Mouse (Mus musculus) stomach, postnatal 0 days (tissue): ENCODE results near the gene Disp1. TPM values are rescaled to one million over a fixed set of nuclear protein-coding genes. Genes with fewer than 3 reads are reported as not detected.

Source experiments
- ATAC-seq: fragments of 200-750 bp; cut with Nextera tagmentation; 2 replicates; pipeline ENCODE4 v1.8.0; 2017; ENCODE audit not compliant: low FRiP score, low TSS enrichment
- DNase-seq: peaks from one replicate; pipeline ENCODE4 v3.0.0-alpha.2; 2016; ENCODE audit warnings: low spot score
- H3K27ac ChIP-seq: fragments of 300-500 bp; sonication (generic); replicated peaks from 2 replicates; pipeline ENCODE4 v1.5.1; 2014; ENCODE audit warnings: mild to moderate bottlenecking, control low read depth
- H3K27me3 ChIP-seq: fragments of 300-500 bp; sonication (generic); 2 replicates; pipeline ENCODE4 v1.6.1; 2014; ENCODE audit warnings: low read length; ENCODE audit not compliant: control insufficient read depth, insufficient read depth
- H3K36me3 ChIP-seq: fragments of 300-500 bp; sonication (generic); 2 replicates; pipeline ENCODE4 v1.6.1; 2014; ENCODE audit warnings: low read length, mixed read lengths; ENCODE audit not compliant: control insufficient read depth, insufficient read depth
- H3K4me1 ChIP-seq: fragments of 300-500 bp; sonication (generic); replicated peaks from 2 replicates; pipeline ENCODE4 v1.6.1; 2014; ENCODE audit warnings: antibody characterized with exemption; ENCODE audit not compliant: control insufficient read depth, insufficient read depth
- H3K4me2 ChIP-seq: fragments of 300-500 bp; sonication (generic); replicated peaks from 2 replicates; pipeline ENCODE4 v1.6.1; 2014; ENCODE audit warnings: low read depth, mild to moderate bottlenecking, control low read depth, moderate library complexity
- H3K4me3 ChIP-seq: fragments of 300-500 bp; sonication (generic); 2 replicates; pipeline ENCODE4 v1.5.1; 2014; ENCODE audit warnings: low read depth, low read length, control low read depth
- H3K9ac ChIP-seq: fragments of 300-500 bp; sonication (generic); 2 replicates; pipeline ENCODE4 v1.6.1; 2014; ENCODE audit warnings: mild to moderate bottlenecking, low read length, control low read depth, mixed read lengths
- H3K9me3 ChIP-seq: fragments of 300-500 bp; sonication (generic); 2 replicates; pipeline ENCODE4 v1.6.1; 2016; ENCODE audit warnings: low read length; ENCODE audit not compliant: control insufficient read depth
- CTCF ChIP-seq: IDR thresholded peaks from 2 replicates; pipeline ENCODE4 v1.5.1; 2016; ENCODE audit warnings: antibody characterized with exemption, low read depth, mild to moderate bottlenecking, moderate library complexity
- EP300 ChIP-seq: optimal IDR thresholded peaks from 2 replicates; pipeline ENCODE3; 2016; ENCODE audit warnings: antibody characterized with exemption
- WGBS: fragments of 180-500 bp; shearing (Covaris S2); extraction: QIAGEN DNeasy Blood & Tissue Kit; methylation state at CpG from one replicate; pipeline ENCODE4 v1.1.7; 2014; 5-methylcytosine and 5-hydroxymethylcytosine counted together
- polyA plus RNA-seq: library from polyadenylated mRNA; unstranded; fragments of >200 nt; fragmentation: Nextera tagmentation; extraction: Ambion mirVana; gene quantifications from 2 replicates; pipeline ENCODE4 v1.2.1, GENCODE M21; 2015

Disp1 gene
- polyA plus RNA-seq, 1 experiment from 2014 or later, result 5.9 TPM

DNA sequence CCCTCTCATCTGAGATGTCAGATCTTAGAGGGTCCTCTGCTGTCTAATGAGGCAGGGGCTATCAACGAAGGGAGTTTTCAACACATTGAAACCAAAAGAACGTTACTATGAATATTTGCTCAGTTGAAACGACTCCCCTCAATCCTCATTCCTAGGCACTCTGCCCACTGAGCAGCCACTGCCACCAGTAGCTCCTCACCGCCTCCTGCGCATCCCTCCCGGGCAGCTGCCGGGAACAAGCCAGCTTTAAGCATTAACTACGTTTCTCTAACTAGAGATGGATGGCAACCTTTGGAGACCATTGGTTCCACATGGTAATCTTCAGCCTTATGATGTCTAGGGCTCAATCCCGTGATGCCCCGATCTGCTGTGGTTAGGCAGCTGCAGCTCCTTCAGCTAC, 123.7 kb downstream of the Disp1 start:
- WGBS, result 90% methylated on average over 10 of the region's 10 CpGs

DNA sequence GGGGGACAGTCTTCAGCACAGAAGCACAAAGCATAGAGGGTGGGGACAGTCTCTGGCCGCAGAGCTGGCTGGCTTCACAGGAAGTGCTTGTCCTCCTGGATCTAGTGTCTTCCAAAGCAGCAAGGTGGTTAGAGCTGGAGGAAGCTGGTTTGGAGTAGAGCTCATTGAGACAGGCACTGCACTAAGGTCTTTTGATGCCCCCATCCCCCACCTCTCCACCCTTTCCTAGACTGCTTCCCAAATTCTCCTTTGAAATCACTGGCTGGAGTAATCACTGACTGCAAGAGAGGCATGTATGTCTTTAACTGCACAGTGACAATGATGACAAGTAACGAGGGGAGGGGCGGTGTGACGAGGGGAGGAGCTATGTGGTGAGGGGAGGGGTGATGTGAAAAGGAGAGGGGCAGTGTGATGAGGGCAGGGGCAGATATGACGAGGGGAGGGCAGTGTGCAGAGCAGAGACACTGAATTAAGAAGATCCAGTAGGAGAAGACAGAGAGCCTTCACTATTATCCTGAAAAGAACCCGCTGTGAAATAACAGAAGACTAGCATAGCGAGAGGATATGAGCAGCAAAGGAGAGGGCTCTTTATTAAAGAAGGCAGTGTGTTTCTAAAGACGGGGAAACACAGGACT, 125.8 kb downstream of the Disp1 start:
- DNase-seq (no peak), ATAC-seq (no peak)
- Histone ChIP-seq H3K4me1 (no peaks in the 10 kb centered on the region), H3K36me3 (peaks cover 2% of the 10 kb centered on the region; the same call in 1 of the 2 replicates), H3K27me3 (no peaks in the 10 kb centered on the region), H3K9ac (no peak overlapping the region), H3K4me3 (no peak overlapping the region), H3K9me3 (no peaks in the 10 kb centered on the region), H3K4me2 (no peak overlapping the region), H3K27ac (no peak overlapping the region)
- WGBS, result 81% methylated on average over 8 of the region's 8 CpGs
- TF ChIP-seq EP300 (no peak), CTCF (no peak)

More for the DNA sequence above, 123.7 kb downstream of the Disp1 start:
- no peak overlapping the region for H3K4me2 ChIP-seq
- no peaks in the 10 kb centered on the region for H3K4me1 ChIP-seq
- H3K36me3 ChIP-seq, result peaks cover 2% of the 10 kb centered on the region; the same call in 1 of the 2 replicates
- H3K27ac ChIP-seq, result no peak overlapping the region
- H3K9me3 ChIP-seq, result no peaks in the 10 kb centered on the region
- ATAC-seq, result no peak
- H3K4me3 ChIP-seq, result no peak overlapping the region
- H3K9ac ChIP-seq, result no peak overlapping the region
- no peak for DNase-seq
- TF ChIP-seq EP300 (no peak), CTCF (no peak)
- no peaks in the 10 kb centered on the region for H3K27me3 ChIP-seq

DNA sequence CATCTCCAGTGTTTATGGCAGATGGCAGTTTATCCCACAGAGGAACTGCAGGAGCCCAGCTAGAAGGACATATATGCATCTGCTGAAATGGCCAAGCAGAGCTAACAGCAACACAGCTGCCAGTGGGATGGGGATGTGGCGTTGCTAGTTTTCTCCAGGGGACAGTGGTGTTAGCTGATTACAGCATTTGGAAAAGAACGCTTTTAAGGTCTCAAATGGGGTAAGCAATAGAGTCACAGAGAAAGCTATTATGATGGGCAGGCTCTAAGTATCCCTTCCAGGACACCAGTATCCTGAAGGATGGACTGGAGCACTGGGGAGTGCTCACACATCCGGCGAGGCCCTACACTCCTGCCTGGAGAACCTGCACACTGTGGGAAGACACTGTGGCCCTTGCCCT, 129.0 kb downstream of the Disp1 start:
- H3K27me3 ChIP-seq, result no peaks in the 10 kb centered on the region
- no peak overlapping the region for H3K4me3 ChIP-seq
- no peak overlapping the region for H3K27ac ChIP-seq
- H3K9ac ChIP-seq, result no peak overlapping the region
- no peaks in the 10 kb centered on the region for H3K9me3 ChIP-seq
- DNase-seq (no peak), ATAC-seq (no peak)
- peaks cover 21% of the 10 kb centered on the region for H3K36me3 ChIP-seq
- WGBS, result 83% methylated on average over 4 of the region's 4 CpGs
- H3K4me2 ChIP-seq, result no peak overlapping the region
- no peaks in the 10 kb centered on the region for H3K4me1 ChIP-seq
- TF ChIP-seq CTCF (no peak), EP300 (no peak)

DNA sequence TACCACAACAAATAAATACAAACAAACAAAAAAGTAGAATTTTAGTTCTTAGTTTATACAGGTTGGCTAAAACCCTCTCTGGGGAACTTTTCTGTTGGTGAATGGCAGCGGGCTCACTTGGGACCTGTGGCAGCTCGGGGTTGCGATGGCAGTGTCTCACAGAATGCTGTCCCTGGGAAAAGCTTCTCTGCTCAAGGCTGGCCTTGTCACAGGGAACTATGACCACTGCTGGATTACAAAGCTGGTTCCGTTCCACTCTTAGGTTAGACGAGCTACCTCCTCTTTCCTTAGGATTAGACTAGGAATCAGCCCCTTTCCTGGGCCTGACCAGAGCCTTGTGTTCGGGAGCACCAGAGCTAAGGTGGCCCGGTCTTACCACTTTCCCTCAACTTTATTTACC, 130.1 kb downstream of the Disp1 start:
- WGBS, result 83% methylated on average over 7 of the region's 7 CpGs
- Histone ChIP-seq H3K36me3 (peaks cover 32% of the 10 kb centered on the region), H3K4me2 (no peak overlapping the region)

DNA sequence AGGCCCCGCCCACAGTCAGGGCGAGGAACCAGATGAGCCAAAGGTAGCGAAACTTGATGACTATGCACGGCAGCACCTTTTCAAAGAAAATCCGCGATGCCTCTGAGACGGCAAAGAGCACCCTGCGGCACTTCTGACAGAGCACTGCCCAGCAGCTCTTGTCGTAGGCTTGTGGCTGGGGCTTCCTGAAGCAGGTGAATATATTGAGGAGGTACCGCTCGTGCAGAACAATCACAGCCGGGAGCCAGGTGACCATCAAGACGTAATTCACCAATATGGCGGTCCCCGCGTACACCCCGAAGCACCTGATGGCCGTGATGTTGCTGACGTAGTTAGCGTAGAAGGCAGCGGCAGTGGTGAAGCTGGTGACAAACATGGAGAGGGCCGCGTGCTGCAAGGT, 132.7 kb downstream of the Disp1 start:
- Histone ChIP-seq H3K4me3 (no peak overlapping the region), H3K4me2 (no peak overlapping the region), H3K36me3 (peaks cover 38% of the 10 kb centered on the region), H3K27ac (no peak overlapping the region), H3K4me1 (no peaks in the 10 kb centered on the region), H3K9ac (no peak overlapping the region), H3K27me3 (no peaks in the 10 kb centered on the region), H3K9me3 (no peaks in the 10 kb centered on the region)
- 96% methylated on average over 23 of the region's 23 CpGs for WGBS
- DNase-seq, result no peak
- no peak for ATAC-seq
- TF ChIP-seq EP300 (no peak), CTCF (no peak)

More for the DNA sequence above, 130.1 kb downstream of the Disp1 start:
- no peaks in the 10 kb centered on the region for H3K4me1 ChIP-seq
- no peaks in the 10 kb centered on the region for H3K9me3 ChIP-seq
- H3K27me3 ChIP-seq, result no peaks in the 10 kb centered on the region
- ATAC-seq (0 out of 2 replicates have a peak, but pooled peaks have one; percentile 55), DNase-seq (no peak)
- TF ChIP-seq EP300 (no peak), CTCF (no peak)
- no peak overlapping the region for H3K4me3 ChIP-seq
- no peak overlapping the region for H3K9ac ChIP-seq
- H3K27ac ChIP-seq, result no peak overlapping the region

DNA sequence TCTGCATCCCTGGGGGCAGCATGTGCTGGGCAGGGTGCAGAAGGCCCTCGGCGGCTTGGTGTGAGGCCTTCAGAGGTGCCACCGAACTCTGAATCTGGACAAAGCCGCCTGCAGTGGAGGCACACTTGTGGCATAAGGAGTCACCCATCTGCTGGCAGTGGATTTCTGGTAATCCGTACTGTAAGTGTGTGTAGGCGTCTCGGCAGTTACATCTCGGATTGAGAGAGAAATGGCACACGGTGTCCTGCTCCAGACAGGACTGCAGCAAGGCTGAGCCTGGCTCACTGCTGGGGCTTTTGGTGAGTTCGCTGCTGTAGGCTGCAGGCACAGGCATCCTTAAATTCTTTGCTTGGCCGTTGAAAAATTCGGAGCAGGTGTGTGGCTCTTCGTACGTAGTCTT, 134.5 kb downstream of the Disp1 start:
- DNase-seq (no peak), ATAC-seq (no peak)
- Histone ChIP-seq H3K4me1 (no peaks in the 10 kb centered on the region), H3K4me3 (no peak overlapping the region), H3K36me3 (peaks cover 38% of the 10 kb centered on the region), H3K9me3 (no peaks in the 10 kb centered on the region), H3K9ac (no peak overlapping the region), H3K27ac (no peak overlapping the region), H3K4me2 (no peak overlapping the region), H3K27me3 (no peaks in the 10 kb centered on the region)
- 92% methylated on average over 14 of the region's 14 CpGs for WGBS
- TF ChIP-seq CTCF, result no peak
- no peak for TF ChIP-seq EP300
